Mouse (Mus musculus) right cerebral cortex, postnatal 4 days (tissue): ENCODE results near the gene Lhfp.
"Not testable (repeated sequence)": the region's sequence is repeated elsewhere in the genome, so short reads cannot be mapped to it uniquely, and the experiment has no call there.

ENCODE experiments used
- DNase-seq: peaks from one replicate; pipeline ENCODE4 v3.0.0-alpha.2; 2022

The Lhfp gene

GRCm38 (mm10) chr3:53224141-53224540 is 182.8 kb downstream of the Lhfp start:
- no peak for DNase-seq

DNA sequence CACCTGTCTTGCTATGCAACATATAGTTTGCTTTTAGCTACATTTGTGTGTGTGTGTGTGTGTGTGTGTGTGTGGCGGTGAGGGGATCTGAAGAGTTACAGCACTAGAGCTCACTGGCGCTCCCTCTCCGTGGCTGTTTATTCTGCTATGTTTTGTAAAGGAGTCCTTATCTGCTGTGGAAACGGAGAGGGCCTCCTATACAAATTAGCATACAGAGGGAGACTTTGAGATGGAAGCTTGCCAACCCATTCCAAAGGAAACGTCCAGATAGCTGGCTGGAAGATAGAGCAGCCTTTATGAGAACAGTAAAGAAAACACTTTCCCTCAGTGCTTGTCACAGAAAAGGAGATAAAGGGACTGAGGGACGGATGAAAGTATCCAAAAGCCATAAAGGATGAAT is 184.4 kb downstream of the Lhfp start:
- no peak for DNase-seq

- DNase-seq, result no peak
Observed at GRCm38 (mm10) chr3:53226223-53226622, 184.9 kb downstream of the Lhfp start.

DNA sequence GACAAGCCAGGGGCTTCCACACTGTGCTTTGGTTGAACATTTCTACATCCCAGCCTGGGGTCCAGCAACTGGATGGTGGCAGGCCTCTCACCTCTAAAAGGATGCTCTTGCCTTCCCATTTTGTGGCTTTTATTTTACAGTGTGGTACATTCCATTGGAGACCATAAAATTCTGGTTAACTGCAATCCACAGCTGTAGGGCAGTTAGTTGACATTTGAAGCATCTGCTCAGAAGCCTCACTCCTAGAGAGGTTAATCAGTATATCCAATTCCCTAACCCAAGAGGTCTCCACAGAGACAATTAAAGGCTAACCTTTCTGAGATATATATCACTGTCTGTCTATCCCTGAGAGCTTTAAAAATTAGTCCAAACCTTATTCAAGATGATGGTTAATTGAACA is 186.5 kb downstream of the Lhfp start:
- DNase-seq, result no peak

- no peak for DNase-seq
Observed at GRCm38 (mm10) chr3:53230562-53230961, 189.2 kb downstream of the Lhfp start.

GRCm38 (mm10) chr3:53231112-53231511 is 189.8 kb downstream of the Lhfp start:
- no peak for DNase-seq

GRCm38 (mm10) chr3:53232411-53232810 is 191.1 kb downstream of the Lhfp start:
- not testable (repeated sequence) for DNase-seq

GRCm38 (mm10) chr3:53234689-53235088 is 193.4 kb downstream of the Lhfp start:
- DNase-seq, result no peak

DNA sequence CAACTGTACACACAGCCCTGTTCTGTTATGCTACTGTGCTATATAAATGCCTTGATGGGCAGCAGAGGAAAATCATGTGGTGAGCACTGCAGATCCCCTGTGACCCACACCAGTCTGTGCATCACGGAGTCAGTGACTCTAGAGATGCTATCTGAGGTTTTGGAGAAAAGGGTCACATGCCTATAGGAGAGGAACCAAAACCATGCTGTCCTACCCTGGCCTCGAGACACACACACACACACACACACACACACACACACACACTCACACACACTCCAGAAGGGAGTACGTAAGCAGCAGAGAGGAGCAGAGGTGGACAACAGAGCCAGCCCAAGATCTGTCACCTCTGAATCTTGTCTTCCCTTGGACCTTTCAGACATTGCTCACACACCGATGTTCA is 195.1 kb downstream of the Lhfp start:
- no peak for DNase-seq

DNA sequence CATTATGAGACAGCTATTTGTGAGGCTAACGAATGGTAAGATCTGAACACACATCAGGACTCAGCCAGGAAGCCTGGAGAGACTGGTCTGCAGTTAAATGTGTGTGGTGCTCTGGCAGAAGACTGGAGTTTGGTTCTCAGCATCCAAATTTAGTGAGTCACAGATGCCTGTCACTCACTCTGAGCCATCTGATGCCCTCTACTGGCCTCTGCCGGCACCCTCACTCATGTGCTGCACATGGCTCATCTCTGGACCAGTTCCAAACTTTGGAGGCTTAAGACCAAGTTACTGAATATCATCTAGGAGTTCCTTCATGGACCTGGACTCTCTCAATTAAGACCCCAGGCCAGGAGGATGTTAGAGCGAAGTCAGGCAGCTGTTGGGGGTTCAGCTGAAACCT is 198.8 kb downstream of the Lhfp start:
- no peak for DNase-seq

- no peak for DNase-seq
Observed at GRCm38 (mm10) chr3:53245571-53246208, 204.4 kb downstream of the Lhfp start.

GRCm38 (mm10) chr3:53247102-53247501 is 205.8 kb downstream of the Lhfp start:
- DNase-seq, result peak; percentile 58

DNA sequence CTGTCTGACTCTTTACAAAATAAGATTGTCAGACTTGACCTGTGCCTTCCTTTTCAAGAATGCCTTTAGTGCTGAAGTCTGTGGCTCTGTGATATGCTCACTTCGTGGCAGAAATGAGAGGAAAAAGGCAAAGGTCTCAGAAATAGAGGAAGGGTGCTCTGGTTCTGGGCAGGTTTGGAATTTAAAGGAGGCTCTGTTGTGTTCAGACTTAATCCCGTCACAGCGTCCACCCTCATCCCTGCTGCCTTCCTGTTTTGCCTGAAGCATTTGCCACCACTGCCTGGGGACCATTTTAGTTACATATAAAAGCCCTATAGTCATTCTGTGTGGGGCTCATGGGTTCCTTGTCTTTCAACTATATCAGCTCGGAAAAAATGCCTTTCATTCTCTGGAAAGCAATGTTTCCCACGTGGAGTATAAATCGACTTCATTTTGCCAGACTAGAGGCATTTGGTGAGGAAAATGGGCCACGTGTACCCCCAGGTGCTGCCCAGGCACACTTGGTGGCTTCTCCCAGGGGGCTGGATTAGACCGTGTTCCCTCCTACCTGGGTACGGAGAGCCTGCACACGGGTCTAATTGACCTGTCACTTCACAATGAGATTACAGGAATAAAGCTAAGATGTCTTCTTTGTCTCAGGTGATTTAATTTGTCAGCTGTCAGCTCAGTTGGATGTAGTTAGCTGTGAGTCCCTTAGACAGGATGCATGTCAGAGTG is 207.0 kb downstream of the Lhfp start:
- no peak for DNase-seq

- DNase-seq, result no peak
Observed at GRCm38 (mm10) chr3:53252556-53252955, 211.2 kb downstream of the Lhfp start.

GRCm38 (mm10) chr3:53253223-53253832 is 212.0 kb downstream of the Lhfp start:
- DNase-seq, result peak; percentile 28

DNA sequence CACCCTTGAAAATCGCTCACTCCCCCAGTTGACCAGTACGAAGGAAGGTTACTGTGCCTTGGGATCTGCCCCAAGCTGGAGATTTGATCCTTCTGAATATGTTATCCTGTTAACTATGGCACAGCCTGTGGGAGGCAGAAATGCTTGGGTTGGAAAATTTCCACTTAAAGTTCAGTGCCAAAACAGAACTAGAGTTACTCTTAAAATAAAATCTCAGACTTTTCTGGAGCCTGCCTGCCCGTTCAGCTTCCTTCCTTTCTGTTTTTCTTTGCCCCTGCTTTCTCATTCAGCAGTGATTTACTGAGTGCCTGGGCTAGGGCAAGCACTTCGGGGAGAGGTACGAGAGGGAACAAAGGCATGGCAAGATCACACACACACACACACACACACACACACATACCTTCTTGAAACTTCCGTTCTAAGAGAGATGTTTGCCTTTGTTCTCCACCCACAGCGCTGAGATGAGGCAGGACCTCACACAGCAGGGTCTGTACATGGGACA is 217.4 kb downstream of the Lhfp start:
- DNase-seq, result no peak

DNA sequence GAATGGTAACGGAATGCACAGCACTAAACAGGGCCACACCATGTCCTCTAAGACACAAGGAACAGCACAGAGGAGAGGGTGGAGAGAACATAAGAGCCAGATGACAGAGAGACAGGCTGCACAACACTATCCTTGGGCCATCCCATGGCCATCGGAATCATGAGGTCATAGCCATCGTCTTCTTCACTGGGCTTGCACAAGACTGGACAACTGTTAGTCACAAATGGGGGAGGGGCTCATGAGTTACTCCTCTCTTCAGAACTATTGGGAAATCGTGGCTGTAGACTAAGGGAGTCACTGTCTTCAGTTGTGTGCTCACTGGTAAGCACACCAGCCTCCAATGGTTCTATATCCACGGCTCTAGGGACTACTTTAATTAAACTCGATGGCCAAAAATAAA is 224.8 kb downstream of the Lhfp start:
- DNase-seq, result no peak

DNA sequence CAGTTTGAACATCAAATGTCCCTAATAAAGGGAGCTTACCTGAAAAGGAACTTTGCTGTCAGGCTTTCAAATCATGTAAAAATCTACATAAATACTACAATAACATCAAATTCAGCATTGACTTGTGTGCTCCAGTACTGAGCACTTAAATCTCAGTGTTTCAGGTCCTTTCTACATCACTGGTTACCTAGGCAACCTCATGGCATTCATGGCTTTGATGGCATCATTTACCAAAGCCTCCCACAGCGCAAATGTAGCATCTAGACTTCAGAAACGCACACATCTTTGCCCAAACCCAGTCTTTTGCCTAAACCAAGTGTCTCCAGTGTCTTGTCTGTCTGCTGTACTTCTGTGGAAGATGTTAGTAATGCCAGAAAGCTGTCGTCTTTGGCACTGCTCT is 225.7 kb downstream of the Lhfp start:
- no peak for DNase-seq

GRCm38 (mm10) chr3:53273220-53273619 is 231.9 kb downstream of the Lhfp start:
- DNase-seq, result no peak

DNA sequence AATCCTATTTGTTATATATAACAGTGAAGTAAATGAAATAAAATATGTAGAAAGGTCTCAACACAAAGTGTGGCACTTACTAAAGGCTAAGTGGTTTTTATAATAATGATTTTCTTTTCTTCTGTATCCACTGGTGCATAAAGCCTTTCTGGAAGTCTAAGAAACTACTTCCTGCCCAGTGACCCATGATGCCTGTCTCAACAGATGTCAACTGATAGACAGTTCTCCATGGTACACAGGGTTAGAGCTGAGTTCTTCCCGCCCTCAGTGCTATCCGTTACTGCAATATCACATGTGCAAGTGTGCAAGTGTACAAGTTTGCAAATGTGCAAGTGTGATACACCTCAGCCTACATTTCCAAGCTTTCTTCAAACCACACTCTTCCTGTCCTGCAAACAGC is 236.7 kb downstream of the Lhfp start:
- no peak for DNase-seq

GRCm38 (mm10) chr3:53282005-53282404 is 240.7 kb downstream of the Lhfp start:
- not testable (repeated sequence) for DNase-seq

DNA sequence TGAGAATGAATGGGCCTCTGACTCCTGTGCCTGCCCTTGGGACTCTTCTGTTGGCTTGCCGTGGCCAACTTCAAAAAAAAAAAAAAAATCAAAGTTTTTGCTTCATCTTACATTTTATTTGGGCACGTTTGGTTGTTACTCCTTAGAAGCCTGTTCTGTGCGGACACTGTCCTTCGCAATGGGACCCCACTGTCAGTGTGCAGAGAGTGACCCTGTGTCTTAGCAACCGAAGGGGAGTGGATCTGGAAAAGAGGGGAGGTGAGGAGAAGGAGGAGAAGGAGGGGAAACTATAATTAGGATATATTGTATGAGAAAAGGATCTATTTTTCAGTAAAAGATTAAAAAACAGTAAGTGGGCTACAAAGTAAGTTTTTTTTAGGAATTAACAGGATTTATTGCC is 242.7 kb downstream of the Lhfp start:
- no peak for DNase-seq

GRCm38 (mm10) chr3:53284471-53285177 is 243.3 kb downstream of the Lhfp start:
- no peak for DNase-seq

DNA sequence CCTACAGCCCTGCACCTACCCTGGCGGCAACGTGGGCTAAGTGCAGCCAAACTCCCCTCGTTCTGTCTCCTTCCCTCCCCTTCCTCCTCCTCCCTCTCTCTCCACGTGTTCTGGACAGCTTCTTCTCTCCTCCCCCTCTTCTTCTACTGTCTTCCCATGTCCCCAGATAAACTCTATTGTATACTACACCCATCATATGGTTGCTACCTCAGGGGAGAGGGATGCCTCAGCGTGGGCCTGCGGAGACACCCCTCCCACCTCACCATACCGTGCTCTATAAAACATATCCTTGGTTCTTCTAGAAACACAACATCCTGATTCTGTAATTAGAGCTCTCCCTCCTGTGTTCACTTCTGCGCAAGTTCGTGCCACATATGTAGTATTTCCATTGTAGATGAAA is 247.3 kb downstream of the Lhfp start:
- no peak for DNase-seq
